Mouse (Mus musculus) spleen, adult 2 months (tissue): ENCODE results near the gene Mecr. TPM values are rescaled to one million over a fixed set of nuclear protein-coding genes. Genes with fewer than 3 reads are reported as not detected.

Experiments
- DNase-seq, 2 experiments: peaks; one replicate each; pipeline versions ENCODE4 v3.0.0 to v3.0.0-alpha.2; 2012 to 2021; ENCODE audit warnings: low spot score in 2 of 2, low read depth in 1 of 2
- H3K27ac ChIP-seq: fragments of 200-500 bp; 2 replicates; pipeline ENCODE4 v1.5.1; 2012; ENCODE audit warnings: low read length, inconsistent platforms; ENCODE audit not compliant: insufficient read depth
- H3K27me3 ChIP-seq: fragments of 200-500 bp; 2 replicates; pipeline ENCODE4 v1.6.1; 2012; ENCODE audit warnings: mild to moderate bottlenecking, moderate library complexity, low read length, inconsistent platforms; ENCODE audit not compliant: control insufficient read depth, insufficient read depth
- H3K36me3 ChIP-seq: fragments of 200-500 bp; 2 replicates; pipeline ENCODE4 v1.6.1; 2012; ENCODE audit warnings: mild to moderate bottlenecking, low read length, inconsistent platforms; ENCODE audit not compliant: control insufficient read depth, insufficient read depth
- H3K4me1 ChIP-seq: fragments of 200-500 bp; 2 replicates; pipeline ENCODE4 v1.6.1; 2011; ENCODE audit warnings: inconsistent platforms; ENCODE audit not compliant: control insufficient read depth, insufficient read depth, insufficient read length
- H3K4me3 ChIP-seq: fragments of 200-500 bp; 2 replicates; pipeline ENCODE4 v1.5.1; 2011; ENCODE audit warnings: mild to moderate bottlenecking, inconsistent platforms; ENCODE audit not compliant: insufficient read depth, insufficient read length; ENCODE audit errors: extremely low read depth
- CTCF ChIP-seq: fragments of 200-500 bp; IDR thresholded peaks from 2 replicates; pipeline ENCODE4 v1.5.1; 2011; ENCODE audit warnings: mild to moderate bottlenecking, inconsistent platforms; ENCODE audit not compliant: insufficient read depth, insufficient read length, insufficient replicate concordance; ENCODE audit errors: extremely low read depth
- POLR2A ChIP-seq: fragments of 200-500 bp; IDR thresholded peaks from 2 replicates; pipeline ENCODE4 v1.6.1; 2011; ENCODE audit warnings: low read depth, low read length, inconsistent platforms
- WGBS: fragments of 180-500 bp; shearing (Covaris S2); methylation state at CpG from one replicate; pipeline ENCODE4 v1.1.7; 2018; 5-methylcytosine and 5-hydroxymethylcytosine counted together
- polyA plus RNA-seq: library from polyadenylated mRNA; depleted of rRNA; stranded (reverse); fragments of >200 nt; gene quantifications from 2 replicates; pipeline ENCODE4 v1.2.3, GENCODE M21; 2012

Gene Mecr
- polyA plus RNA-seq, 1 experiment = 15.0 TPM

DNA sequence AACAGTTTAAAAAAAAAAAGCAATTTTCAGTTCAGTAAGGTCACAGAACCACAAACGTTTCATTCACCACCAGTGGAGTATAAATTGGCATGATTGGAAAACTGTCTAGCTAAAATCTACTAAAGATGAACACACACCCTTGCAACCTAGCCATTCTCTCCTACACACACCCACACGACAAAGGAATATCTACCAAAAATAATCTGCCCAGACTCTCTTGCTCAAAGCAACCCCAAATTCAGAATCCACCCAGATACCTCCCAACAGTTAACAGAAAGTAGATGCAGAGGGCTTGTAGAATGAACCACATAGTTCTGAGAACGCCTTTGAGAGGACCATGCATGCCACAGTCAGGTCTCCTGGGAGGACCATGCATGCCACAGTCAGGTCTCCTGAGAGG lies 38.0 kb upstream of the Mecr start:
- no peaks in the 10 kb centered on the region for H3K36me3 ChIP-seq
- TF ChIP-seq CTCF (no peak), POLR2A (no peak)
- H3K27ac ChIP-seq = no peak overlapping the region
- WGBS = 31% methylated on average over 3 of the region's 3 CpGs
- no peaks in the 10 kb centered on the region for H3K4me1 ChIP-seq
- no peaks in the 10 kb centered on the region for H3K27me3 ChIP-seq
- no peak overlapping the region for H3K4me3 ChIP-seq
- no peak for DNase-seq

GRCm38 (mm10) chr4:131812458-131812857 lies 30.8 kb upstream of the Mecr start:
- Histone ChIP-seq H3K27ac (no peak overlapping the region), H3K36me3 (no peaks in the 10 kb centered on the region), H3K4me1 (no peaks in the 10 kb centered on the region), H3K4me3 (no peak overlapping the region), H3K27me3 (no peaks in the 10 kb centered on the region)
- 96% methylated on average over 11 of the region's 11 CpGs for WGBS
- DNase-seq = no peak
- no peak for TF ChIP-seq POLR2A
- TF ChIP-seq CTCF = no peak

GRCm38 (mm10) chr4:131813798-131814197 lies 29.5 kb upstream of the Mecr start:
- Histone ChIP-seq H3K27me3 (no peaks in the 10 kb centered on the region), H3K27ac (no peak overlapping the region), H3K4me3 (no peak overlapping the region), H3K36me3 (no peaks in the 10 kb centered on the region), H3K4me1 (no peaks in the 10 kb centered on the region)
- TF ChIP-seq POLR2A = no peak
- no peak for TF ChIP-seq CTCF
- 89% methylated on average over 7 of the region's 7 CpGs for WGBS
- no peak for DNase-seq

GRCm38 (mm10) chr4:131814869-131815268 lies 28.4 kb upstream of the Mecr start:
- Histone ChIP-seq H3K36me3 (no peaks in the 10 kb centered on the region), H3K4me3 (no peak overlapping the region), H3K4me1 (no peaks in the 10 kb centered on the region), H3K27ac (no peak overlapping the region), H3K27me3 (no peaks in the 10 kb centered on the region)
- TF ChIP-seq POLR2A = no peak
- no peak for TF ChIP-seq CTCF
- WGBS = 87% methylated on average over 10 of the region's 10 CpGs
- no peak for DNase-seq

DNA sequence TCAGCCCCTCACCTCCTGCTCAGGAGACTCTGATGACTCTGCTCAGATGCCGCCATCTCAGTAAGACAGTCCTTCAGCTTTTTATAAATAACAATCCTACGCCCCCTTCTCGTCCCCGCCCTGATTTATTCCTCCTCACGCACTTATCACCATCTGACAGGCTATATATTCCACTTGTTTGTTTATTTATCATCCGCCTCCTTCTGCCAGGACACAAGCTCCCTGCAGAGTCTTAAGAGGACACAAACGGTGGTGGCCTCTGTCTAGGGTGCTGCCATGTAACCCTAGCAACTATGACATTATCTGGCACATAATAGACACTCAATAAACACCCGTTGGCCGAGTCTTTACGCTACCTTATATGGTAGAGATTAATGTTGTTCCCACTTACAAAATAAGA lies 27.5 kb upstream of the Mecr start:
- no peak for DNase-seq
- WGBS = 75% methylated on average over 10 of the region's 10 CpGs
- no peak for TF ChIP-seq CTCF
- TF ChIP-seq POLR2A = no peak
- no peak overlapping the region for H3K4me3 ChIP-seq
- H3K27ac ChIP-seq = no peak overlapping the region
- no peaks in the 10 kb centered on the region for H3K4me1 ChIP-seq
- H3K36me3 ChIP-seq = no peaks in the 10 kb centered on the region
- no peaks in the 10 kb centered on the region for H3K27me3 ChIP-seq

DNA sequence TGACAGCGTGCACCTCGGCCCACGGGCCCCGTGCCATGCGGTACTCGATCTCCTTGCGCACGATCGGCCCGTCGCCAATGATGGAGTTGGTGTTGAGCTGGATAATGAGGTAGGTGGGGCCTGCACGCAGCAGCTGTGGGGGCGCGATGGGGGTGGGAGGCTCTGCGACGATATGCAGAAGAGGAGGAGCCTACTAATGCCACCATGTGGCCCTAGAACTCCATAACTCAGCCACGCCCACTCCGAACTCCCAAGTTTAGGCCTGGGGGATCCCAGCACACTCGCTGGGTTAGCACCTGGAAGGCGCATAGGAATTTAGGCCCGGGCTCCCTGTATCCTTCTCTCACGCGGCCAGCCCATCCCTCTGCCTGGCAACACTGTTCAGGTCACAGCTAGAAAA lies 24.3 kb upstream of the Mecr start:
- no peak for TF ChIP-seq CTCF
- TF ChIP-seq POLR2A = no peak
- H3K4me3 ChIP-seq = no peak overlapping the region
- DNase-seq = no peak
- no peaks in the 10 kb centered on the region for H3K36me3 ChIP-seq
- WGBS = 89% methylated on average over 23 of the region's 23 CpGs
- no peak overlapping the region for H3K27ac ChIP-seq
- H3K27me3 ChIP-seq = no peaks in the 10 kb centered on the region
- no peaks in the 10 kb centered on the region for H3K4me1 ChIP-seq

DNA sequence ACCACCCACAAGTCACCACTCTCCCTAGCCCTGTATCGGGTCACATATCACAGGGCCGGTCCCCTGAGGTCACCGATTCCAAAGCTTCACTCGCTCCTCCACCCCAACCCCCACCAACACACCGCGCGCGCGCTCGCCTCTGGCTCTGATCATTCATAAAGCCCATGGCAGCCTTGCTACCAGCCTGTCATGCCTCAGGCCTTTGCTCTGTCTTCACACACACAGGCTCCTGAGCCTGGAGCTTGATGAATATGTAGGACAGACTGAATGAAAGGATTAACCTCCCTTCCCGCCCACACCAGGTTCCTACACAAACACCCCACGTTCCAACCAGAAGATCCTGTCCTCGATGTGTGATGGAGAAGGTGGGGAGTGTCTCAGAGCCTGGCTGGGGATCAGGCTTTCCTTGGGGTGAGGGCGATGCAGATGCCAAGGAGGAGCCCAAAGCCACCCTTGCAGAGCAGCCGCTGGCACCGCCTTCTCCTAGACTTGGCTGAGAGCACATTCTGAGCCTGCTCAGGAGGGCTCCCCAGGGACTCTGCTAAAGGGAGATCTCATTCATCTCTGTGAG lies 22.0 kb upstream of the Mecr start:
- Histone ChIP-seq H3K27ac (no peak overlapping the region), H3K36me3 (no peaks in the 10 kb centered on the region), H3K27me3 (no peaks in the 10 kb centered on the region), H3K4me1 (no peaks in the 10 kb centered on the region), H3K4me3 (no peak overlapping the region)
- 83% methylated on average over 16 of the region's 16 CpGs for WGBS
- TF ChIP-seq POLR2A = no peak
- TF ChIP-seq CTCF = no peak
- no peak for DNase-seq

GRCm38 (mm10) chr4:131822583-131822982 lies 20.7 kb upstream of the Mecr start:
- no peaks in the 10 kb centered on the region for H3K4me1 ChIP-seq
- 83% methylated on average over 3 of the region's 3 CpGs for WGBS
- H3K27me3 ChIP-seq = no peaks in the 10 kb centered on the region
- no peak for DNase-seq
- no peak overlapping the region for H3K4me3 ChIP-seq
- TF ChIP-seq POLR2A = no peak
- TF ChIP-seq CTCF = no peak
- H3K27ac ChIP-seq = no peak overlapping the region
- H3K36me3 ChIP-seq = no peaks in the 10 kb centered on the region
